Mouse (Mus musculus): ENCODE measurements at regions not wholly inside any gene's neighbourhood (a gene's known extent, or its start where the extent isn't known, plus 50 kb on each side); places are given as distances from the start of the nearest gene placed in this dataset.

- DNase-seq (ENCODE audit: low spot score in 2 of 2) = no peak
Observed at GRCm38 (mm10) chr15:36888351-36889069, 119.1 kb downstream of the Zfp706 start.

DNA sequence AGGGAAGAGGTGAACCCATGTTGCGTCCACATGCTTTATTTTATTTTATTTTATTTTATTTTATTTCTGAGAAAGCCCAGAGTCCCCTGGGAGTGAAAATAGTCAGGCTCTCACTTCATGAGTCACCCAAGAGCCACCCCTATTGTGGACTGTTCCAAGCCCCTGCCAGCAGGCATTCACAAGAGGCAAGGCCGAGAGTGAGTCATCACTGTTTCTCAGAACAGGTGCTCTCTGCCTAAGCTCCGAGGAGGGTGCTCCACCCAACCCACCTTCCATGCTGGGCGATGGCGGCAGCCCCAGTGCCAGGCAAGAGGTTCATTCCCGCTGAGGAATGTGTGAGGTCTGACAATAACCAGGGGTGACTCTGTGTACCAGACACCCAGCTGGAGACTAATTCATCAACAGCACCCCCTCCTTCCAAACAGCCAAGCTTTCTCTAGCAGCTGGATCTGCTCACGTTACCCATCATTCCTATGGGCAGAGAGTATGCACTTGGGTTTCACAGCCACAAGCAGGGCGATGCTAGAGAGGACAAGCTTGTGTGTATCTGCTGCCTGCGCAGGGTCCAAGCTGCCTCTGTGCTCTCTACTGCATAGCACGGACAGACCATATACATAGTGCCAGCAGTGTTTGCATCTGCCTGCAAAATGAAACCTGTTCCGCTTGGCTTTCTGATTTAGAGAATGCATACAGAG is 122.8 kb downstream of the Zfp706 start:
- DNase-seq (ENCODE audit: low spot score in 2 of 2) = no peak

DNA sequence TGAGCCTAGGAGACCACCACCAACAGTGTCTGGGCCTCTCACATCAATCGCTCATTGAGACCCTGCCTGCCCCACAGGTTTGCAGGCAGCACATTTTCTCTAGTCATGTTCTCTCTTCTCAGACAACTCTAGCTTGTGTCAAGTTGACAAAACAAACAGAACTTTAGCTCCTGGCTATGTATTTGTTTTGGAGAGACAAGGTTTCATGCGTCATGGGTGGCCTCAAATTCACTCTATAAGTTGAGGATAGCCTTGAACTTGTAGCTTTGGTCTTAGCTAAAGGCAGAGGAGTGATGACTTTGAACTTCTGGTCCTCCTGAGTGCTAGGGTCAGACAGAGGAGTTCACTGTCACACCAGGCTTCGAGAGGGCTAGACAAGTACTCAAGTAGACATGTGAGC is 123.5 kb downstream of the Zfp706 start:
- no peak for DNase-seq (ENCODE audit: low spot score in 2 of 2)

DNA sequence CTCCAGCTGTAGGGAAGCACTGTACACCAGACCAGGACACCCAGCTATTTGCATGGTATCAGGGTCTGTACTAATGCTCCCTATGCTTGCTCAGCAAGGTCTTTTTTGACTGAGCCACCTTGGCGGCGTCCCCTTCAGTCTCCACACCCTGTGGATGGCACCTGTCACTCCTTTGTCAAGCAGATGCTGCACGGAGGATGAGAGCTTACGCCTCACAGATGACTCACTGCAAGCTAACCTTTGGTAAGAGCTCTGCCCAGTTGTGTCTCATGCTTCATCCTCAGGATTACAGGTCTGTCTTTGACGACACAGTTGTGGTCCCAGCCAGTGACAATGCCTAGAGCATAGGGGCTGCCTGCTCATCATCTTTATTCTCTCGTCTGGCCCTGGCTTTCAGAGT is 124.4 kb downstream of the Zfp706 start:
- DNase-seq (ENCODE audit: low spot score in 2 of 2) = no peak

DNA sequence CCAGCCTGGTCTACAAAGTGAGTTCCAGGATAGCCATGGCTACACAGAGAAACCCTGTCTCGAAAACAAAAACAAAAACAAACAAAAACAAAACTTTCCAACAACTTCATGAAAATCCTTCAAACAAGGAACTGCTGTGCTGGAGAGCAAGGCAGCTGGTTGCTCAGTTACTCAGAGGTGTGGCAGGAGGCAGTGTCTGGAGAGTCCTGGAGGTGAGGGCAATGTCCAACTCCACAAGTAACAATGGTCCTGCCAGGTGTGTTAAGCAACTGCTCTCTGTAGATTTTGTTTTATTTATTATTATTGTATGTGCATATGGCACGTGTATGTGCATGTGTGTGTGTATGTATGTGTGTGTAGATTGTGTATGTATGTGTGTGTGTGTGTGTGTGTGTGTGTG is 126.0 kb downstream of the Zfp706 start:
- DNase-seq (ENCODE audit: low spot score in 2 of 2) = no peak

- no peak for DNase-seq (ENCODE audit: low spot score in 2 of 2)
Observed at GRCm38 (mm10) chr15:36880602-36881001, 127.0 kb downstream of the Zfp706 start.

DNA sequence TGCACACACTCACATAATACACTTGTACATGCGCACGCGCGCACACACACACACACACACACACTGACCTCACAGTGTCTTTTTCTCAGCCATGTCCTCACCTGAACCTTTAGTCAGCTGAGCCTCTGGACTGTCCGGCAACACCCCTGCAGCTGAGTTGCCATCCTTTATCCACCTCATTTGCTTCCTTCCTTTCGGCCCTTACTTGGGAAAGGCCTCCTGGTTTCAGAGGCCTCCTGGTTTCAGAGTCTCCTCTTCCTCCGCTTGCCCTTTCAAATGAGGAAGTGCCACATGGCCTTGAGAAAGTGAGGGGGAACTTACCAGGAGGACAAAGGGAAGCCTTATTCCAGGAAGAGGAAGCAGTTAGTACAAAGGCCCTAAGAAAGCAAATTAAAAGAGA is 128.0 kb downstream of the Zfp706 start:
- DNase-seq (ENCODE audit: low spot score in 2 of 2) = no peak

- DNase-seq (ENCODE audit: low spot score in 2 of 2) = no peak
Observed at GRCm38 (mm10) chr15:36878960-36879359, 128.6 kb downstream of the Zfp706 start.

- DNase-seq (ENCODE audit: low spot score in 2 of 2) = no peak
Observed at GRCm38 (mm10) chr15:36878276-36878675, 129.3 kb downstream of the Zfp706 start.

GRCm38 (mm10) chr15:36877501-36877900 is 130.1 kb downstream of the Zfp706 start:
- no peak for DNase-seq (ENCODE audit: low spot score in 2 of 2)

- no peak for DNase-seq (ENCODE audit: low spot score in 2 of 2)
Observed at GRCm38 (mm10) chr15:36875980-36876778, 131.4 kb downstream of the Zfp706 start.

DNA sequence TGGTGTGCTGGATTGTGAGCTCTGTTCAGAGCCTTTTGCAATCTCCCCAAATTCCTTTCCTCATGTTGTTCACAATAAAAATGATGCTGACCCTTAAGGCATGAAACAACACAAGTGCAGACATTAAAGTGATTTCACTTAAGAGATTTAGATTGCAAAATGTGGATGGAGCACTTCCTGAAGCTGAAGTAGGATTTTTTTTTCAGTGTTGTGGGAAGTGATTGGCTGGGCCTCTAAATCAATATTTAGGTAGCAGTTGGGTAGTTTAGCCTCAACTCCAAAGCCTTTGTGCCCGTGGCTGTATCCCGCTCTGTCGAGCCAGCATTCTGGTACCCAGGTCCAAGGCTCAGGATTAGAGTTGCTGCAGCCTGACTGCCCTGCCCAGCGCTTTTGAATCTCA is 133.0 kb downstream of the Zfp706 start:
- no peak for DNase-seq (ENCODE audit: low spot score in 2 of 2)

GRCm38 (mm10) chr15:36873884-36874243 is 133.7 kb downstream of the Zfp706 start:
- DNase-seq (ENCODE audit: low spot score in 2 of 2) = no peak

DNA sequence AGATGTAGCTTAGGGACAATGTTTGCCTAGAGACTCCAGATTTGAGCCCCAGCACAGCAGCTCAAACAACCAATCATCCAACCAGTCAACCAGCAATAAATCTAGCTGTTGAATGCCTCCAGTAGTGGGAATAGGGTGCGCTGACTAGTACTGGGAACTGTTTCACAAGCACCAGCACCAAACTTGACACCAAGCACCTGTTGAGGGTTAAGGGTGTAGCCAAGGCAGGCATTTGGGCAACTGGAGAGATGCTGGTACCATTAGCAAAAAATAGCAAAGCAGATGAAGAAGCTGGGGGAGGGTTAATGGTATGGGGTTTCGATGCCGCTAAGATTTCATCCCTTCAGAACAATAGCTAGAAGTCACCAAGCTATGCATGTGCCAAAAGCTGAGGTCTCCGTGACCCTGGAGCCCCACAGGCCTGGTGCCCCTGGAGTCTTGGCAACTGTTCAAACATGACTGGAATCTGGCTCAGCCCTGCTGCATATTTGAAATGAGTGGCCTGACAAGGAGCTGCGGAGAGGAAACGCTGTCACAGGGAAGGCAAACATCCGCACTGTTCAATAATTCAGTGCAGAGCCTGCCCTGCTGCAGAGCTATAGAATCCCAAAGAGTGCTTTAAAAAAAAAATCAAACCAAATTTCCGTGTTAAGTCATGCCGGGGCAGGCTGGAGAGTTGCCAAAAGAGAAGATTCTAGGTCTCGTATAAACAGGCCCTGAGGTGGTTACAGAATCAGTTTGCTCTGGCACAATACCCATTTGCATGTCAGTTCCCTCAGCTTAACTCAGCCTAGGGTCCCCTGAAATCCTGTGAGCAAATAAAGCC is 134.3 kb downstream of the Zfp706 start:
- DNase-seq (ENCODE audit: low spot score in 2 of 2) = peak in 1 of 2 experiments; percentile 35

- no peak for DNase-seq (ENCODE audit: low spot score in 2 of 2)
Observed at GRCm38 (mm10) chr15:36872566-36872965, 135.0 kb downstream of the Zfp706 start.

GRCm38 (mm10) chr15:36870717-36871116 is 136.9 kb downstream of the Zfp706 start:
- no peak for DNase-seq (ENCODE audit: low spot score in 2 of 2)

DNA sequence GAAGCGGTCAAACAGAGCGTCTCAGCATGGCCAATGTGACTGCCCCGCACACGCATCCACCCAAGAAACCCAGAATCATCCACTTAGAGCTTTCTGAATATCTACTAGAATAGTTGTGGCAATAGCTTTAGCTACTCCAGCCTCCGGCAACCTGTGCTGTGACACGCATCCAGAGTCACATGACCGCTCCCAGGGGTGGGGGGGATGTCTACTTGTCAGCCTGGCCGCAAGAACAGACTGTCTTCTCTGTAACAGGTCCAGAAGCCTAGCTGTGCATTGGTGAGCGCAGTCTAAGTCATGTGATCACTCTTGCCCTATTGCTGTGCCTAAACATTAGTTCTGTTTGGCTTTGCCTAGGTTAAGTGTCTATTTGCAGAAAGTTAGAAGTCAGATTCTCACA is 137.5 kb downstream of the Zfp706 start:
- no peak for DNase-seq (ENCODE audit: low spot score in 2 of 2)

DNA sequence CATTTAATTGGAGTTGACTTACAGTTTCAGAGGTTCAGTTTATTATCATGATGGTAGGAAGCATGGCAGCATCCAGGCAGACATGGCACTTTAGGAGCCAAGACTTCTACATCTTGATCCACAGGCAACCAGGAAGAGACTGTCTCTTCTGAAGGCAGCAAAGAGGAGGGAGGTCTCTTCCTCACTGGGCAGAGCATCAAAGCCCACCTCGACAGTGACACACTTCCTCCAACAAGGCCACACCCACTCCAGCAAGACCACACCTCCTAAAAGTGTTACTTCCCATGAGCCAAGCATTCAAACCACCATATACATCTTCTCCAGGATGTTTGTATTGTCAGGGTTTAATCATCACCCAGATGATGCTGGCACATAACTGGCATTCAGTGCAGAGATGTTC is 141.5 kb downstream of the Zfp706 start:
- no peak for DNase-seq (ENCODE audit: low spot score in 2 of 2)

DNA sequence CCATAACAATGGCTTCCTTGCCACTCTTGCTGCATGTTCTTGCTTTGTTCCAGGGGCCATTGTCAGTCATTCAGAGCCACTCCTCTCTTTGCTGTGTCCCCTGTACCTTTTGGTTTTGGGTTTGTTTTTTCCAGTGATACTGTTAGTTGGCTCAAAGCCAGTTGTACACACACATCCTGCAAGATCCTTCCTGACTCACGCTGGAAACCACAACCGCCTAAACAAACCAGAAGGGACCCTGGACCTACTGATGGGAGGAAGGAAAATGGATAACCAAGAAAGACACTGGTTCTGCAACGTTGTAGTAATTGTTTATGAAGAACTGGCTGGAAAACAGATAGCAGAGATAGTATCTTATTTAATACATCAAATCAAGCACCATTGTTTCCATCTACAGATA is 142.2 kb downstream of the Zfp706 start:
- no peak for DNase-seq (ENCODE audit: low spot score in 2 of 2)

DNA sequence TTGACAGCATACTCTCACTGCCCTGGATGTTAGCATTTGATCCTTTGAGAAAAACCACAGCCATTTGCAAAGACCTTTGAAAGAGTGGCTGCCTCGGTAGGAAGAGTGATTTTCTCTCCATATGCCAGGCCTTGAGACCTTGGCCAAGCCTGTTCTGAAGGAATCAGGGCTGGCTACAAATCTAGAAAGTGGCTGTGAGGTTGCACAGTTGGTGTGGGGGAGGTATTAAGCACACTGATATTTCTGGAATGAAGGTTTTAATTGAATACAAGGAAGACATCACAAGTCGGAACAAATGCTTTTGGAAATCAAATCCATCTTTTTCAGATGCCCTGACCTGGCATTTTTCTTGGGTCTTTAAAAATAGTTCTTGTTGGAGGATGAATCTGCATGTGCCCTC is 143.5 kb downstream of the Zfp706 start:
- no peak for DNase-seq (ENCODE audit: low spot score in 2 of 2)

- DNase-seq (ENCODE audit: low spot score in 2 of 2) = no peak
Observed at GRCm38 (mm10) chr15:36858711-36859110, 148.9 kb downstream of the Zfp706 start.

- DNase-seq (ENCODE audit: low spot score in 2 of 2) = no peak
Observed at GRCm38 (mm10) chr15:36857622-36858021, 150.0 kb downstream of the Zfp706 start.
